Mouse (Mus musculus) midbrain, embryonic 14.5 days (tissue): ENCODE measurements around the gene Ubr3. TPM values are rescaled to one million over a fixed set of nuclear protein-coding genes. Genes with fewer than 3 reads are reported as not detected.
"Not testable (repeated sequence)": the region's sequence is repeated elsewhere in the genome, so short reads cannot be mapped to it uniquely, and the experiment has no call there.

ENCODE experiments used
- ATAC-seq: fragments of 200-750 bp; cut with Nextera tagmentation; 2 replicates; pipeline ENCODE4 v1.8.0; 2017; ENCODE audit warnings: moderate number of reproducible peaks, moderate library complexity; ENCODE audit not compliant: low FRiP score, low TSS enrichment
- DNase-seq: peaks from one replicate; pipeline ENCODE4 v3.0.0-alpha.2; 2015
- H3K27ac ChIP-seq: fragments of 300-500 bp; sonication (generic); replicated peaks from 2 replicates; pipeline ENCODE4 v1.5.1; 2014; ENCODE audit warnings: mild to moderate bottlenecking, low read depth, low read length, moderate library complexity
- H3K27me3 ChIP-seq: fragments of 300-500 bp; sonication (generic); 2 replicates; pipeline ENCODE4 v1.6.1; 2014; ENCODE audit warnings: low read length, control low read depth, mixed read lengths; ENCODE audit not compliant: control insufficient read depth, insufficient read depth
- H3K36me3 ChIP-seq: fragments of 300-500 bp; sonication (generic); 2 replicates; pipeline ENCODE4 v1.6.1; 2014; ENCODE audit warnings: low read length, control low read depth; ENCODE audit not compliant: control insufficient read depth, insufficient read depth
- H3K4me1 ChIP-seq: fragments of 300-500 bp; sonication (generic); 2 replicates; pipeline ENCODE4 v1.6.1; 2014; ENCODE audit warnings: mild to moderate bottlenecking, antibody characterized with exemption, low read length, control low read depth; ENCODE audit not compliant: control insufficient read depth, insufficient read depth
- H3K4me2 ChIP-seq: fragments of 300-500 bp; sonication (generic); 2 replicates; pipeline ENCODE4 v1.6.1; 2014; ENCODE audit warnings: mild to moderate bottlenecking, low read length, moderate library complexity
- H3K4me3 ChIP-seq: fragments of 300-500 bp; sonication (generic); replicated peaks from 2 replicates; pipeline ENCODE4 v1.5.1; 2014; ENCODE audit warnings: low read depth, low read length
- H3K9ac ChIP-seq: fragments of 300-500 bp; sonication (generic); replicated peaks from 2 replicates; pipeline ENCODE4 v1.6.1; 2014; ENCODE audit warnings: mild to moderate bottlenecking, low read length, moderate library complexity
- H3K9me3 ChIP-seq: fragments of 300-500 bp; sonication (generic); 2 replicates; pipeline ENCODE4 v1.6.1; 2016; ENCODE audit warnings: low read length, control low read depth, mixed read lengths; ENCODE audit not compliant: control insufficient read depth
- WGBS: fragments of 180-500 bp; shearing (Covaris S2); extraction: QIAGEN DNeasy Blood & Tissue Kit; methylation state at CpG from one replicate; pipeline ENCODE4 v1.1.7; 2014; 5-methylcytosine and 5-hydroxymethylcytosine counted together
- polyA plus RNA-seq: library from polyadenylated mRNA; unstranded; fragments of >200 nt; fragmentation: Nextera tagmentation; extraction: Ambion mirVana; gene quantifications from 2 replicates; pipeline ENCODE4 v1.2.1, GENCODE M21; 2014

Ubr3 gene
- polyA plus RNA-seq, 1 experiment from 2014 or later = 26.9 TPM

DNA sequence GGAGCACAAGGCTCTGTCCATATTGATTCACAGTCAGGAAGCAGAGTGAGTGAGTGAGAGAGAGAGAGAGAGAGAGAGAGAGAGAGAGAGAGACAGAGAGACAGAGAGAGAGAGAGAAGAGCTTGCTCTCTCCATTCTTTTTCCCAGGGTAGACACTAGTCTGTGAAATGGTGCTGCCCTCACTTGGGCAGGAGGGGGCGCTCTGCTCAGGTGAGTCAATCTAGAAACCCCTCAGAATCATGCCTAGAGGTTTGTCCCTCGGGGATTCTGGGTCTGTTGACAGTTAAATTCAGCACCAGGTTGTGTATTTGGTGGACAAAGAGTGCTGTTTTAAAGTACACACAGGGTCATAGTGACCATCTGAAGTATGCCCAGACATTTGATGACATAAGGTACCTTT, 93.6 kb downstream of the Ubr3 start:
- H3K4me3 ChIP-seq = no peak overlapping the region
- no peaks in the 10 kb centered on the region for H3K4me1 ChIP-seq
- DNase-seq = peak; percentile 16
- H3K27ac ChIP-seq = no peak overlapping the region
- no peak overlapping the region for H3K4me2 ChIP-seq
- no peaks in the 10 kb centered on the region for H3K9me3 ChIP-seq
- ATAC-seq = no peak
- H3K9ac ChIP-seq = no peak overlapping the region
- 51% methylated on average over 2 of the region's 2 CpGs for WGBS
- no peaks in the 10 kb centered on the region for H3K27me3 ChIP-seq
- peaks cover 46% of the 10 kb centered on the region for H3K36me3 ChIP-seq

- 98% methylated on average over 3 of the region's 3 CpGs for WGBS
- H3K27me3 ChIP-seq, H3K9ac ChIP-seq: not testable (repeated sequence)
Measured at GRCm38 (mm10) chr2:69994082-69994736, 97.2 kb downstream of the Ubr3 start.

DNA sequence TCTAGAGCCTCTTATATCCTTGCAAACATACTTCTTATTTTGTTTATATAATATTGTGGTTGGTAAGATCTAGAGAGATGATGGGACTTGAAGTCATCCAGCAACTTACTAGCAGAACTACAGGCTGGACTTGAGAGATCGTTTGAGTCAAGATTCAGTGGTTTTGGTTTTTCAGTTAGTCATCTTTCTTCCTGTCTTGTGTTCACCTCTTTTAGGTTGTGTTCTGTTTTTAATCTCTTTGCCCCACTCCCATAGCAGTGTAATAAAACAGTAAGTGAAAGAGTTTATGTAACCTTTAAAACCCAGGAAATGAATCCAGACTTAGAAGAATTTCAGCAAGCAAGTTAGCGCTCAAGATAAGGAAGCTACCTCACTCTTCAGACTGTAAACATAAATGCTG, 97.7 kb downstream of the Ubr3 start:
- no peaks in the 10 kb centered on the region for H3K4me1 ChIP-seq
- ATAC-seq (no peak), DNase-seq (no peak)
- no peaks in the 10 kb centered on the region for H3K9me3 ChIP-seq
- WGBS = 94% methylated on average over 2 of the region's 2 CpGs
- no peak overlapping the region for H3K27ac ChIP-seq
- peaks cover 46% of the 10 kb centered on the region for H3K36me3 ChIP-seq
- no peak overlapping the region for H3K4me2 ChIP-seq
- H3K4me3 ChIP-seq = no peak overlapping the region
- H3K9ac ChIP-seq = no peak overlapping the region
- H3K27me3 ChIP-seq = no peaks in the 10 kb centered on the region

More at GRCm38 (mm10) chr2:69994082-69994736, 97.2 kb downstream of the Ubr3 start:
- ATAC-seq, H3K4me2 ChIP-seq, DNase-seq, H3K4me3 ChIP-seq, H3K4me1 ChIP-seq, H3K27ac ChIP-seq, H3K9me3 ChIP-seq: not testable (repeated sequence)
- peaks cover 51% of the 10 kb centered on the region for H3K36me3 ChIP-seq

DNA sequence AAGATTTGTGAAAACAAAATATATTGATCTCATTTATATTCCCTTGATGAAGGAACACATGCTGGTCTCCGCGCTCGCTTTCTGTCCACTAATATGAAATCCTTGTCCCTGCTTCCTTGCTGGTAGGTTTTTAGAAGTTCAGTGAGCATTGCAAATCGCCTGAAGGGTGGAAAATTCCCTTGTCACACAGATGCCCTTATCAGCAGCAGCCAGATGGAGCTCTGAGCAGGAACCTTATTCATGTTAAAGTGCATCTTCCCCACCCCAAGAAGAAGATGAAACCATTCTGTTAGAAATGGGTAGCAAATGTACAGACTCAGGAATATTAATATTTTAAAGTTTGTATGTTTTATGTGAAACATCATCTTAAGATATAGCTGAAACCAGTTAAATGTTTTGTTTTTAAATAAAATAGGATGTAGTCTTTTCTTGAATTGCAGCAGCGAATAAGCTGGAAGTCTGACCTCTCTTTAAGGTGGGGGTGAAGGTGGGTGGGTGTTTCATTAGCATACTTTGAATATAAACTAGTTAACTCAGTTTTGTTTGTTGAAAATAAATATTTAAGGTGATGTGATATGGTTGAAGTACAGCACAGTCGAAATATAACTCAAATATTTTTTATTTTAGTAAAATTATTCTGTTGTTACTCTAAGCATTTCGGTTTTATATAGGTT, 102.2 kb downstream of the Ubr3 start:
- H3K27ac ChIP-seq = no peak overlapping the region
- DNase-seq = peak; percentile 84
- no peak overlapping the region for H3K9ac ChIP-seq
- no peak overlapping the region for H3K4me3 ChIP-seq
- peak; percentile 46; the same call in 1 of the 2 replicates for ATAC-seq
- 61% methylated on average over 7 of the region's 7 CpGs for WGBS
- no peak overlapping the region for H3K4me2 ChIP-seq
- H3K4me1 ChIP-seq = no peaks in the 10 kb centered on the region
- H3K36me3 ChIP-seq = peaks cover 24% of the 10 kb centered on the region; the same call in 1 of the 2 replicates
- no peaks in the 10 kb centered on the region for H3K9me3 ChIP-seq
- no peaks in the 10 kb centered on the region for H3K27me3 ChIP-seq

GRCm38 (mm10) chr2:70000316-70000715, 103.3 kb downstream of the Ubr3 start:
- peak overlapping the region; percentile 55; the same call in 1 of the 2 replicates for H3K27ac ChIP-seq
- no peaks in the 10 kb centered on the region for H3K4me1 ChIP-seq
- peak; percentile 51 for DNase-seq
- no peak for ATAC-seq
- 54% methylated on average over 6 of the region's 6 CpGs for WGBS
- H3K4me3 ChIP-seq = no peak overlapping the region
- H3K9ac ChIP-seq = no peak overlapping the region
- no peak overlapping the region for H3K4me2 ChIP-seq
- H3K9me3 ChIP-seq = no peaks in the 10 kb centered on the region
- no peaks in the 10 kb centered on the region for H3K27me3 ChIP-seq
- H3K36me3 ChIP-seq = peaks cover 27% of the 10 kb centered on the region; the same call in 1 of the 2 replicates

GRCm38 (mm10) chr2:70006492-70006891, 109.4 kb downstream of the Ubr3 start:
- Histone ChIP-seq H3K36me3 (peaks cover 26% of the 10 kb centered on the region), H3K4me3 (no peak overlapping the region), H3K4me1 (no peaks in the 10 kb centered on the region), H3K27me3 (no peaks in the 10 kb centered on the region), H3K27ac (no peak overlapping the region), H3K4me2 (no peak overlapping the region), H3K9ac (no peak overlapping the region), H3K9me3 (no peaks in the 10 kb centered on the region)
- DNase-seq (no peak), ATAC-seq (no peak)
- 90% methylated on average over 2 of the region's 2 CpGs for WGBS

DNA sequence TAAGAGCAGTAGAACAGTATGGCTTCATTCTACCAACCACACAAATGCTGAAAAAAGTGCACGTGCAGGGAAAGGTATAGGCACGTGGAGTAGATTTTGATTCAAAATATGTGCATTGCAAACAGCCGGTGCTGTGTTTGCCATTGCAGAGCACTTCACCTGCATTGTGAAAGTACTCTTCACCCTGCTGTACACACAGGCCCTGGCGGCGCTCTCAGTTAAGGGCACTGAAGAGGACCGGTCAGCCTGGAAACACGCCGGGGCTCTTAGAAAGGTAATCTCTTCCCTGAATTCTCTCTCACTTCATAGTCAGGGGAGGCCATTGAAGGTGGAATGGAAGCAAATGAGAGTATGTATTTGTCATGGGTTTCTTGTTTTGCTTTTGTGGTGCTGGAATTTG, 115.9 kb downstream of the Ubr3 start:
- Histone ChIP-seq H3K9ac (no peak overlapping the region), H3K9me3 (no peaks in the 10 kb centered on the region), H3K4me3 (no peak overlapping the region), H3K27ac (no peak overlapping the region), H3K27me3 (no peaks in the 10 kb centered on the region), H3K4me1 (no peaks in the 10 kb centered on the region), H3K4me2 (no peak overlapping the region), H3K36me3 (peaks cover 42% of the 10 kb centered on the region)
- ATAC-seq (no peak), DNase-seq (no peak)
- 96% methylated on average over 8 of the region's 8 CpGs for WGBS

- H3K27ac ChIP-seq = no peak overlapping the region
- ATAC-seq = no peak
Measured at GRCm38 (mm10) chr2:70018236-70018635, 121.2 kb downstream of the Ubr3 start.

GRCm38 (mm10) chr2:70024454-70024853, 127.4 kb downstream of the Ubr3 start:
- no peaks in the 10 kb centered on the region for H3K4me1 ChIP-seq
- WGBS = 98% methylated on average over 2 of the region's 2 CpGs
- no peak overlapping the region for H3K4me2 ChIP-seq
- H3K27ac ChIP-seq = no peak overlapping the region
- no peaks in the 10 kb centered on the region for H3K27me3 ChIP-seq
- H3K9ac ChIP-seq = no peak overlapping the region
- H3K4me3 ChIP-seq = no peak overlapping the region
- ATAC-seq (no peak), DNase-seq (no peak)
- H3K9me3 ChIP-seq = no peaks in the 10 kb centered on the region
- peaks cover 34% of the 10 kb centered on the region for H3K36me3 ChIP-seq

More at GRCm38 (mm10) chr2:70018236-70018635, 121.2 kb downstream of the Ubr3 start:
- WGBS = 92% methylated on average over 6 of the region's 6 CpGs
- Histone ChIP-seq H3K4me1 (no peaks in the 10 kb centered on the region), H3K4me2 (no peak overlapping the region), H3K4me3 (no peak overlapping the region), H3K9ac (no peak overlapping the region), H3K27me3 (no peaks in the 10 kb centered on the region), H3K9me3 (no peaks in the 10 kb centered on the region), H3K36me3 (peaks cover 58% of the 10 kb centered on the region)
- DNase-seq = no peak
